ENCODE assay signal across 8 mouse cellular contexts in the genomic region with DNA sequence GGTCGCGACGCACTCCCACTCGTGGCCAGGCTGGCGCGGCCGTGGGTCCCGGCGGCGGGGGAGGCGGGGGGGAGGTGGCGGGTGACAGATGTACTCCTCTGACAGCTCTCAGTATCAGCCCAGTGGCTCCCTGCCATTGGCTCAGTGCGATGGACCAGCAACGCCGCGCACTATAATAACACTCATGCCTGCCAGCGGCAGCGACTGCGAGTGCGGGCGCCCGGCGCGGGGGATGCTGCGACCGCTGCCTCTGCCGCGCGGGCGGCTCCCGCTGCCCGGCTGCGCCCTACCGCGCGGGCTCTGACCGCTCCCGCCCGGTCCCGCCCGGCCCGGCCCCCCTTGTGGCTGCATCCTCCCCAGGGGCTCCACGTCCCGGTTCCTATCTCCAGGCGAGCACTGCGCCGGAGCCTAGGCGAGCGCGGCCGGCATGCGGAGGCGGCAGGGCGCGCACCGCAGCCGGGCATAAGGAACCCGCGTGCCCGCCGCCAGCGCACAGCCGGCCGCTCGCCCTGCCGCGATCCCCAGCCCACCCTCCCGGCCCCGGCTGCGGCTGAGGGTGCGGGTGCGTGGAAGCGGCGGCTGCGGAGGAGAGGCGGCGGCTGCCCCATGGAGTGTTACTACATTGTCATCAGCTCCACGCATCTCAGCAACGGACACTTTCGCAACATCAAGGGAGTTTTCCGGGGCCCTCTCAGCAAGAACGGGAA. TPM values are rescaled to one million over a fixed set of nuclear protein-coding genes. Genes with fewer than 3 reads are reported as not detected.
DNase-seq lines count a peak whose midpoint lies in the region; ATAC-seq and TF ChIP-seq lines count a peak whose summit lies in the region.

A gene (plus strand): TSS at position 38 of the 707 bp plus-strand sequence.

- ATAC-seq in forebrain, embryonic 15.5 days (replicated peaks), result peak; percentile 95
- ATAC-seq in intestine, postnatal 0 days, result no peak
- ATAC-seq in megakaryocyte-erythroid progenitor cell, adult 5-6 weeks (replicated peaks; ENCODE audit: low FRiP score, low TSS enrichment, poor library complexity, severe bottlenecking), result no peak

- peak within 1 kb of the TSS; percentile 91 for H3K4me3 ChIP-seq in forebrain, embryonic 15.5 days
- H3K4me3 ChIP-seq in intestine, postnatal 0 days (ENCODE audit: low read depth, low read length), result peak within 1 kb of the TSS; percentile 49
- H3K4me3 ChIP-seq in liver, adult 2 months (ENCODE audit: insufficient read depth, low read depth, low read length), result peak within 1 kb of the TSS; percentile 40; the same call in 1 of the 2 replicates

- peaks cover 12% of the 10 kb centered on the region for H3K4me1 ChIP-seq in forebrain, embryonic 15.5 days
- no peaks in the 10 kb centered on the region for H3K4me1 ChIP-seq in intestine, postnatal 0 days (replicated peaks; ENCODE audit: control insufficient read depth, insufficient read depth, low read length)
- H3K4me1 ChIP-seq in liver, adult 2 months (ENCODE audit: control insufficient read depth, insufficient read depth, low read length), result no peaks in the 10 kb centered on the region

- peak within 1 kb of the TSS; percentile 86 for H3K9ac ChIP-seq in forebrain, embryonic 15.5 days (replicated peaks)
- H3K9ac ChIP-seq in intestine, postnatal 0 days (ENCODE audit: low read depth, low read length), result peak within 1 kb of the TSS; percentile 34; the same call in 1 of the 2 replicates
- no peak within 1 kb of the TSS for H3K9ac ChIP-seq in liver, adult 2 months (ENCODE audit: low read depth, low read length)

- H3K9me3 ChIP-seq in forebrain, embryonic 15.5 days, result no peaks in the 10 kb centered on the region
- H3K9me3 ChIP-seq in intestine, postnatal 0 days (ENCODE audit: control insufficient read depth), result no peaks in the 10 kb centered on the region

- no peaks in the 10 kb centered on the region for H3K27me3 ChIP-seq in forebrain, embryonic 15.5 days
- peaks cover 36% of the 10 kb centered on the region for H3K27me3 ChIP-seq in intestine, postnatal 0 days (replicated peaks; ENCODE audit: control insufficient read depth, insufficient read depth, low read length)
- peaks cover 8% of the 10 kb centered on the region; the same call in 1 of the 2 replicates for H3K27me3 ChIP-seq in liver, adult 2 months (ENCODE audit: control insufficient read depth, insufficient read depth, low read length)

- no peak for TF ChIP-seq CTCF in intestine, postnatal 0 days (IDR thresholded peaks at IDR 0.05; ENCODE audit: low read depth)
- no peak for TF ChIP-seq CTCF in liver, adult 2 months (IDR thresholded peaks at IDR 0.05; ENCODE audit: low read depth, low read length)

- peak within 1 kb of the TSS; percentile 93 for H3K27ac ChIP-seq in forebrain, embryonic 15.5 days (replicated peaks)
- H3K27ac ChIP-seq in intestine, postnatal 0 days (ENCODE audit: low read depth, low read length), result no peak within 1 kb of the TSS
- H3K27ac ChIP-seq in liver, adult 2 months (replicated peaks; ENCODE audit: insufficient read depth, low read depth, low read length), result no peak within 1 kb of the TSS

- no peak for TF ChIP-seq POLR2A in liver, adult 2 months (IDR thresholded peaks at IDR 0.05; ENCODE audit: extremely low read depth, insufficient read depth, low read length)

- H3K79me2 ChIP-seq in liver, adult 2 months (ENCODE audit: control insufficient read depth, insufficient read depth, low read length), result no peaks in the 10 kb centered on the region

- H3K36me3 ChIP-seq in forebrain, embryonic 15.5 days, result no peaks in the 10 kb centered on the region
- H3K36me3 ChIP-seq in intestine, postnatal 0 days (ENCODE audit: control insufficient read depth, insufficient read depth), result no peaks in the 10 kb centered on the region
- H3K36me3 ChIP-seq in liver, adult 2 months (ENCODE audit: control insufficient read depth, insufficient read depth, low read length), result no peaks in the 10 kb centered on the region

- H3K4me2 ChIP-seq in forebrain, embryonic 15.5 days (replicated peaks), result peak within 1 kb of the TSS; percentile 80
- peak within 1 kb of the TSS; percentile 85 for H3K4me2 ChIP-seq in intestine, postnatal 0 days (replicated peaks; ENCODE audit: low read depth)

- under 1% methylated on average over 62 of the region's 82 CpGs for WGBS in forebrain, embryonic 15.5 days
- under 1% methylated on average over 69 of the region's 82 CpGs for WGBS in intestine, postnatal 0 days
- WGBS in liver, adult 2 months, result 1% methylated on average over 82 of the region's 82 CpGs

- peak; percentile 19 for DNase-seq in gastrocnemius, postnatal 14 days
- DNase-seq in gastrocnemius, adult 18-20 months (ENCODE audit: low spot score), result no peak
- peak; percentile 87 for DNase-seq in brain, adult 2 months (ENCODE audit: low read depth, low spot score)
- no peak for DNase-seq in liver, adult 2 months (ENCODE audit: extremely low read depth, low read depth, low spot score)
- peak; percentile 53 for DNase-seq in retina, postnatal 7 days (ENCODE audit: low read depth, low spot score)

- intact Hi-C loops in gastrocnemius, postnatal 14 days (cut with DNase I; ENCODE audit: low total_unique reads), result no loop called here

RNA-seq across cellular contexts. Expression of the gene that starts here (rescaled TPM):
- not detected for total RNA-seq in gastrocnemius, postnatal 14 days (2021)
- total RNA-seq in gastrocnemius, adult 18-20 months (2021), result not detected
- polyA plus RNA-seq in forebrain, embryonic 15.5 days (2015; fragmentation: Nextera tagmentation; extraction: Ambion mirVana), result 6.1 and 6.3 TPM in 2 replicates
- polyA plus RNA-seq in intestine, postnatal 0 days (2015; fragmentation: Nextera tagmentation; extraction: Ambion mirVana), result 1.4 and 1.6 TPM in 2 replicates
- not detected in 2 replicates for total RNA-seq in liver, adult 2 months (2014; rRNA removed)
- not detected in 2 replicates for polyA plus RNA-seq in liver, adult 2 months (2012; rRNA removed)
- not detected in 2 replicates for total RNA-seq in megakaryocyte-erythroid progenitor cell, adult 5-6 weeks (2014; fragmentation: Nextera tagmentation)
- not detected in 2 replicates for total RNA-seq in megakaryocyte-erythroid progenitor cell, adult 5-6 weeks (2017)

Comparison
In these comparisons a context has a peak if more than half of its experiments do, and no peak if none do; other contexts are left out.
1. Peak in DNase-seq in gastrocnemius, postnatal 14 days; RNA of the gene not detected or under 1 TPM.
2. DNase-seq: peak in brain, adult 2 months (single experiment) and retina, postnatal 7 days (single experiment); none in gastrocnemius, adult 18-20 months (single experiment) and liver, adult 2 months (single experiment).
3. H3K4me3 ChIP-seq: peak in every context shown above with its lines; median percentile 91 in forebrain, embryonic 15.5 days; 49 in intestine, postnatal 0 days; 40 in liver, adult 2 months.